Mouse (Mus musculus) CH12F3 (cell line): ENCODE results near the gene Cdk12.
"Not testable (repeated sequence)": the region's sequence is repeated elsewhere in the genome, so short reads cannot be mapped to it uniquely, and the experiment has no call there.

ENCODE experiments used
- in situ Hi-C: fragments of 300-500 bp; cut with MboI; formaldehyde crosslinking; loops from 2 replicates; pipeline ENCODE4 v1.14.3; 2020; ENCODE audit warnings: low sequenced_read_pairs

Cdk12 gene

GRCm38 (mm10) chr11:98202641-98203350, at the start of gene Cdk12:
Gene Cdk12, plus strand, starts transcription at chr11:98203059.
- in situ Hi-C loops: no loop called here

- in situ Hi-C loops: no loop called here
Measured at GRCm38 (mm10) chr11:98155094-98155493, 47.8 kb upstream of the Cdk12 start.

GRCm38 (mm10) chr11:98168400-98168799, 34.5 kb upstream of the Cdk12 start:
- in situ Hi-C loops: no loop called here

- in situ Hi-C loops: not testable (repeated sequence)
Measured at GRCm38 (mm10) chr11:98182149-98182548, 20.7 kb upstream of the Cdk12 start.

- in situ Hi-C loops: no loop called here
Measured at GRCm38 (mm10) chr11:98187640-98188395, 15.0 kb upstream of the Cdk12 start.

GRCm38 (mm10) chr11:98190820-98191219, 12.0 kb upstream of the Cdk12 start:
- in situ Hi-C loops: no loop called here

GRCm38 (mm10) chr11:98192901-98193805, 9.7 kb upstream of the Cdk12 start, which contains the start of gene Med1:
Gene Med1, minus strand, starts transcription at chr11:98193293.
- in situ Hi-C loops: no loop called here

- in situ Hi-C loops: no loop called here
Measured at GRCm38 (mm10) chr11:98201791-98202640, 843 bp upstream of the Cdk12 start.

- in situ Hi-C loops: no loop called here
Measured at GRCm38 (mm10) chr11:98203351-98203911, 572 bp downstream of the Cdk12 start.

GRCm38 (mm10) chr11:98203931-98204421, 1.1 kb downstream of the Cdk12 start:
- in situ Hi-C loops: no loop called here

GRCm38 (mm10) chr11:98205463-98205862, 2.6 kb downstream of the Cdk12 start:
- in situ Hi-C loops: no loop called here

GRCm38 (mm10) chr11:98206281-98206680, 3.4 kb downstream of the Cdk12 start:
- in situ Hi-C loops: not testable (repeated sequence)

- in situ Hi-C loops: not testable (repeated sequence)
Measured at GRCm38 (mm10) chr11:98209661-98210060, 6.8 kb downstream of the Cdk12 start.

GRCm38 (mm10) chr11:98213311-98213710, 10.5 kb downstream of the Cdk12 start:
- in situ Hi-C loops: no loop called here

GRCm38 (mm10) chr11:98226349-98226748, 23.5 kb downstream of the Cdk12 start:
- in situ Hi-C loops: no loop called here

GRCm38 (mm10) chr11:98238416-98238815, 35.6 kb downstream of the Cdk12 start:
- in situ Hi-C loops: no loop called here

- in situ Hi-C loops: no loop called here
Measured at GRCm38 (mm10) chr11:98238995-98239394, 36.1 kb downstream of the Cdk12 start.

GRCm38 (mm10) chr11:98242910-98243309, 40.1 kb downstream of the Cdk12 start:
- in situ Hi-C loops: not testable (repeated sequence)

GRCm38 (mm10) chr11:98244415-98244814, 41.6 kb downstream of the Cdk12 start:
- in situ Hi-C loops: no loop called here

GRCm38 (mm10) chr11:98247325-98247724, 44.5 kb downstream of the Cdk12 start:
- in situ Hi-C loops: no loop called here
